Mouse (Mus musculus): ENCODE results near the gene Zscan21. TPM values are rescaled to one million over a fixed set of nuclear protein-coding genes. Genes with fewer than 3 reads are reported as not detected.

Zscan21 gene
- 101 and 104 TPM in 2 replicates for polyA plus RNA-seq (2016; fragmentation: Nextera tagmentation; extraction: Ambion mirVana)

DNA sequence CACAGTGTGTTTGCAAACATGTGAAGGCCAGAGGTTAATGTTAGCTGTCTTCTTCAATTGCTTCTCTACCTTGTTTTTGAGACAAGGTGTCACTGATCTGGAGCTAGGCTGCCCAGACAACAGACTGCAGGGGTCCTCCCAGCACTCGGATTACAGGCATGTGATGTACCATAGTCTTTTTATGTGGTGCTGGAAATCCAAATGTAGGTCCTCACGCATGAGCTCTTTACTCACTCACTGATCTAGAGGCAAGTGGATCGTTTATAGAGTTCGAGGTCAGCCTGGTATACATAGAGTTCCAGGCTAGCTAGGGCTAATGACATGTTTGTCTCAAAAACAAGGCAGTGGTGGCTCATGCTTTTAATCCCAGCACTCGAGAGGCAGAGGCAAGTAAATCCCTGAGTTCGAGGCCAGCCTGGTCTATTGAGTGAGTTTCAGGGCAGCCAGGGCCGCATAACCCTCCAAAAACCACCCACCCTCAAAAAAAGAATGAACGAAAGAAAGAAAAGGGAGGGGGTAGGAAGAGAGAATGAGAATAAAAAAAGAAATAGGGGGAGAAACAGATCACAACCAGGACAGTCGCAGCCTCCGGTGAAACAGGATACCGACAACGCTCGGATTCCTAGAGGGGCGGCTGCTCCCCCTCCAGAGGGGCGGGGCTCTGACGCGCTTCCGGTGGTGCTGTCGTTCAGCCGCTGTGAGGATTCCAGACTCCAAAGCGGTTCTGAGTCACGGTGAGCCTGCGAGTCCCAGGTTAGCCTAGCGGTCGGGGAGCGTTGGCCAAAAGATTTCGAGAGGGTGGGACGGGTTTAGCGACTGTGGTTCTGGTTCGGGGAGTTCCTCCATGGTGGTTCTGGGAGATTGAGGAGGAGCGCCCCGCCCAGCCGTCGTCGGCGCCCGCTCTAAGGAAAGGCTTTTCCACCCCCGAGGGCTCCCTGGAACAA, at the start of gene Zscan21:
TSS of gene Zscan21 (plus strand) at position 649 of the 944 bp plus-strand sequence.
- H3K9ac ChIP-seq, result peak within 1 kb of the TSS; percentile 66
- H3K36me3 ChIP-seq, result peaks cover 14% of the 10 kb centered on the region
- 8% methylated on average over 38 of the region's 38 CpGs for WGBS
- no peaks in the 10 kb centered on the region for H3K9me3 ChIP-seq
- H3K27me3 ChIP-seq (replicated peaks), result no peaks in the 10 kb centered on the region
- peak within 1 kb of the TSS; percentile 72 for H3K27ac ChIP-seq
- H3K4me3 ChIP-seq, result peak within 1 kb of the TSS; percentile 58
- ATAC-seq (ENCODE audit: low FRiP score, low read depth), result peak; percentile 94
- H3K4me2 ChIP-seq (replicated peaks), result peak within 1 kb of the TSS; percentile 75
- H3K4me1 ChIP-seq, result peaks cover 14% of the 10 kb centered on the region

DNA sequence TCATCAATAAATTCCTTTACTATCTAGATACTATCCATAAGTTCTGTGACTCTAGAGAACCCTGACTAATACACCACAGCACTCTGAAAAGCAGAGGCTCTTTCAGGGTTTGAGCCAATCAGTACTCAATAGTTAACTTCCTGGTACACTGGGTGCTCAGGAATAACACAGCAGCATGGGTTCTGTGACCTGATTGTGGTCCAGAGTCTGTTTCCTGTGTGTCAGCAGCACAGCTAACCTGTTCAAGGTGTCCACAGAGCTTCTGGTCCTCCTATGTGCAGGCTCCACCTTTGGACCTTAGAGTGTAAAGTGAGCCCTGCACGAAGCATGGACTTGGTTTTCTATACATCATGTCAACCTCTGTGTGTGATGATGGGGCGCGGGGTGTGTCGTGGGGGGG, 42.9 kb upstream of the Zscan21 start:
- Histone ChIP-seq H3K4me2 (replicated peaks) (no peak overlapping the region), H3K4me1 (no peaks in the 10 kb centered on the region), H3K27ac (no peak overlapping the region), H3K4me3 (no peak overlapping the region), H3K27me3 (replicated peaks) (no peaks in the 10 kb centered on the region), H3K36me3 (no peaks in the 10 kb centered on the region), H3K9me3 (no peaks in the 10 kb centered on the region), H3K9ac (no peak overlapping the region)
- 89% methylated on average over 4 of the region's 4 CpGs for WGBS
- ATAC-seq (ENCODE audit: low FRiP score, low read depth), result no peak

DNA sequence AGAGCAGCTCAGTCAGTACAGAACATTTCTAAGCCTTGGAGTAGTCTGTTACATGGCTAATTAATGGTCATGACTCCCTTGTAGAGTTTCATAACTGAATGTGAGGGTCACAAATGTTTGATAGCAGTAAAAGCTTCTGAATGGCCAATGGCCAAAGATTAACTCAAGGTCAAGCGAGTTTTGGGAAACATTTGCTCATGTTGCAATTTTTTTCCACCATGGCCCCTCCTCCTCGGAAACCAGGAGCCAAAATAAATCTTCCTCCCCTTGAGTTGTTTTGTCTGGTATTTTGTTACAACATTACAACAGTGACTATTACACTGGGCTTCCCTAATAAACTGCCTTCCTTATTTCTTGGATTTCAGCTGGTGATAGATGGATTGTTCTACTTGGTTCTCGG, 41.0 kb upstream of the Zscan21 start:
- WGBS, result 72% methylated on average over 3 of the region's 3 CpGs
- ATAC-seq (ENCODE audit: low FRiP score, low read depth), result no peak
- no peaks in the 10 kb centered on the region for H3K27me3 ChIP-seq (replicated peaks)
- no peak overlapping the region for H3K4me3 ChIP-seq
- no peak overlapping the region for H3K4me2 ChIP-seq (replicated peaks)
- H3K9me3 ChIP-seq, result no peaks in the 10 kb centered on the region
- H3K9ac ChIP-seq, result no peak overlapping the region
- no peaks in the 10 kb centered on the region for H3K4me1 ChIP-seq
- H3K27ac ChIP-seq, result no peak overlapping the region
- no peaks in the 10 kb centered on the region for H3K36me3 ChIP-seq

DNA sequence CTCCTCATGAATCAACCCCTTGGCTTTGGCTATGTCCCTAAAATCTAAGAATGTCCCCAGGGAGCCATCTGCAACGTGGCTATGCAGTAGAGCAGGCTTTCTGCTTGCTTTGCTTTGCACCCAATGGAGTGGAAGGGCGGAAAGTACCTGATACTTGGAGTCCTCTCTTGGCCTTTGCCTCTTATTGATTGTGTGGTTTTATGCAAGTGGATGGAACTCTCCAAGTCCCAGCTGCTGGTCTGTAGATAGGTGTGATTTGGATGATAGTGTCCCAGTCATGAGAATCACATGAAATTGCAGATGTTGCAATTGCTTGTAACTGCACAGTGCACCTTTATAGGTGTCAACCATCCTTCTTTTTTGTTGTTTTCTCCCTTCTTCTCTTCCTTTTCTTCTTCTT, 40.6 kb upstream of the Zscan21 start:
- Histone ChIP-seq H3K36me3 (no peaks in the 10 kb centered on the region), H3K27ac (no peak overlapping the region), H3K4me3 (no peak overlapping the region), H3K9ac (no peak overlapping the region), H3K9me3 (no peaks in the 10 kb centered on the region), H3K27me3 (replicated peaks) (no peaks in the 10 kb centered on the region), H3K4me1 (no peaks in the 10 kb centered on the region), H3K4me2 (replicated peaks) (no peak overlapping the region)
- no peak for ATAC-seq (ENCODE audit: low FRiP score, low read depth)
- WGBS, result 61% methylated on average over 2 of the region's 2 CpGs

DNA sequence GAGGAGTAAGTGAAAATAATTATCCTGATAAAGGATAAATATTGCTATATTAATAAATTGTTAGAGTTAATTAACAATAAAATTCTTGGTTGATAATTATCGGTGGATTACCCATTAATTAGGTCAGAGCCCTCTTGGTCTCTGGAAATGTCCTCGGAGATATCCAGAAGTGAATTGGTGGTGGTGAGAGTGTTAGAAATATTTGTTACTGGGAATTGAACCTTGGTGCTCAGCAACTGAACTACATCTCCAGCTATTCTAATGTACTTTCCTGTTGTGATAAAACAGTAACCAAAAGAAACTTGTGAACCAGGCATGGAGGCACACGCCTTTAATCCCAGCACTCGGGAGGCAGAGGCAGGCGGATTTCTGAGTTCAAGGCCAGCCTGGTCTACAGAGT, 36.2 kb upstream of the Zscan21 start:
- H3K9me3 ChIP-seq, result no peaks in the 10 kb centered on the region
- H3K4me1 ChIP-seq, result no peaks in the 10 kb centered on the region
- H3K27me3 ChIP-seq (replicated peaks), result no peaks in the 10 kb centered on the region
- WGBS, result 91% methylated on average over 5 of the region's 5 CpGs
- H3K9ac ChIP-seq, result no peak overlapping the region
- no peak overlapping the region for H3K4me2 ChIP-seq (replicated peaks)
- ATAC-seq (ENCODE audit: low FRiP score, low read depth), result no peak
- no peak overlapping the region for H3K27ac ChIP-seq
- H3K36me3 ChIP-seq, result no peaks in the 10 kb centered on the region
- H3K4me3 ChIP-seq, result no peak overlapping the region

DNA sequence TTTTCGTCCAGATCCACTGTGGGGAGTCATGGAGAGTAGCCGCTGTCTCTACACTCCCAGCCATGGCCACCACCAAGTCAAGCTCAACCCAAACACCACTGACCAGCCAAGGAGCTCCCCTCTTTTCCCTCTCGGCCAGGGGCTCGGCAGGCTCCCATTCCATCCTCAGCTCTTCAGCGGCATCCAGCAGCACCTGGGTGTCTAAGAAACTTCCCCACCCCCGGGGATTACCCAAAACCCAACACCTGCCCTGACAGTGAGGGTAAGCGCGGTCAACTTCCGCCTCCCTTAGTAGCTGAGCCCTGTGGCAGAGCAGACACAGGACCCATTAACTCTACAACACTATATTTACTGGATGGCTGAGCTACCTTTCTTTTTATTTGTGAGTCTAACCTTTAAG, 35.3 kb upstream of the Zscan21 start:
- H3K27me3 ChIP-seq (replicated peaks), result no peaks in the 10 kb centered on the region
- 82% methylated on average over 9 of the region's 9 CpGs for WGBS

DNA sequence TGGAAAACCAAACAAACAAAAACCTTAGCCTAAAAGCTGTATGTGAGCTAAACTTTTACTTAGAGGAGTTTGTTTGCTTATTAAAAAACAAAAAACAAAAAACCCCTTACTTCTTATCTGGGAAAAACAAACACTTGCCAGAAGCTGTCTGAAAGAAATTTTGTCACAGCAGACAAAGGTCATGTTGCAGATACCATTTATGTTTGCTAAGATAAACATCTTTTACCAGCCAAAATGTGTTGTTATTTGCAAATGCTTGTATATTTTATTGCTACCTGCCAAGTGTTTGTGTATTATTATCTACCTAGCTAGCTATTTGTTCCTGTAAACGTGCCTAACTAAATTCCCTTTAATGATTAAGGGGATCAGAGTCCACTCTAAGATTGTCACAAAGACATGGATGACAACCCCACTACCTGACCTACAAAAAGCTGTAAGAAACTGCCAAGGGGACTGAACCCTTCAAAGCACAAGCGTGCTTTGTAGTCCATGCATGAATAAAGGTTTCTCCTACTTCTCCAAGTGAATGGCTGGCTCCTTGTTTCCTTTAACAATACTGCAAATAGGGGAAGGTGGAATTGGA, 33.3 kb upstream of the Zscan21 start:
- no peak for ATAC-seq (ENCODE audit: low FRiP score, low read depth)
- Histone ChIP-seq H3K4me3 (no peak overlapping the region), H3K27me3 (replicated peaks) (no peaks in the 10 kb centered on the region), H3K36me3 (peaks cover 7% of the 10 kb centered on the region; the same call in 1 of the 2 replicates), H3K9me3 (no peaks in the 10 kb centered on the region), H3K4me2 (replicated peaks) (no peak overlapping the region), H3K27ac (no peak overlapping the region), H3K9ac (no peak overlapping the region), H3K4me1 (peaks cover 6% of the 10 kb centered on the region; the same call in 1 of the 2 replicates)
- 69% methylated on average over 2 of the region's 2 CpGs for WGBS

More for the DNA sequence above, 35.3 kb upstream of the Zscan21 start:
- Histone ChIP-seq H3K4me1 (peaks cover 3% of the 10 kb centered on the region; the same call in 1 of the 2 replicates), H3K36me3 (no peaks in the 10 kb centered on the region), H3K9me3 (no peaks in the 10 kb centered on the region), H3K4me2 (replicated peaks) (no peak overlapping the region), H3K9ac (no peak overlapping the region), H3K27ac (no peak overlapping the region), H3K4me3 (no peak overlapping the region)
- no peak for ATAC-seq (ENCODE audit: low FRiP score, low read depth)

DNA sequence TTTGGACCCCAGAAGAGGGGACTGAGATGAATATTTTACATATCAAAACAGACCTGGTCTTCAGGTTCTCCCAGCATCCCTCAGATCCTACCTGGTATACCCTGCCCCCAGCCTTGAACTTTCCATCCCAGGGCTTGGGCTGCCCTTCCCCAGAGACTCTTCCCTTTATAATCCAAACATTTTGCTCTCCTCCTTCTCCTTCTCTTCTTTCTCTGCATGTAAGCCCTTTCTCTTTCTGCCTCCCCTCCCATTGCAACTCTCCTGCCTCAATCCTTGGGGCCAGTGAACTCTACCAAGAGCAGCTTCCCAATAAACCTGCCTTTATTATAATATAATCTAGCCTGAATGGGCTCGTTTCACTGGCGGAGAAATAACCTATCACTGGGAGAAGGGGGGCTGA, 32.8 kb upstream of the Zscan21 start:
- H3K4me3 ChIP-seq, result no peak overlapping the region
- peaks cover 7% of the 10 kb centered on the region; the same call in 1 of the 2 replicates for H3K36me3 ChIP-seq
- no peak overlapping the region for H3K9ac ChIP-seq
- H3K27me3 ChIP-seq (replicated peaks), result no peaks in the 10 kb centered on the region
- ATAC-seq (ENCODE audit: low FRiP score, low read depth), result no peak
- no peaks in the 10 kb centered on the region for H3K9me3 ChIP-seq
- WGBS, result 91% methylated on average over 2 of the region's 2 CpGs
- no peak overlapping the region for H3K27ac ChIP-seq
- H3K4me2 ChIP-seq (replicated peaks), result no peak overlapping the region
- H3K4me1 ChIP-seq, result peaks cover 6% of the 10 kb centered on the region; the same call in 1 of the 2 replicates

DNA sequence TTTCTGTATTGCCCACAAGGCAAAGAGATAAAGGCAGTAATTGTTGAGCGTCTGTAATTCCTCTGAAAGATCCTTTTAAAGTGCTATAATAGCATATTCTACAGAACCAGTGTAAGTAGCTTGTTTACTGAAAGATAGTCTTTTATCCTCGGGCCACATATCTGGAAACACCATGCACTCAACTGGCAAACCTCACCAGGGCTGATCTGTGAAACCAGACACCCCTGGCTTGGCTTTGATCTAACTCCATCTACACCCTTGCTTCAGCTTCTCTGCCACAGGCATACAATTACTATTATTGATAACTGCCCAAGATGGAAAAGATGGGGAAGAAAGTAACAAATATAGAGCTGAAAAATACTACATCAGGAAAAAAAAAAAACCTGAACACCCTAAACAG, 32.2 kb upstream of the Zscan21 start:
- H3K4me2 ChIP-seq (replicated peaks), result peak overlapping the region; percentile 73
- H3K4me3 ChIP-seq, result peak overlapping the region; percentile 79; the same call in 1 of the 2 replicates
- H3K36me3 ChIP-seq, result peaks cover 12% of the 10 kb centered on the region; the same call in 1 of the 2 replicates
- H3K27ac ChIP-seq, result no peak overlapping the region
- H3K9ac ChIP-seq, result no peak overlapping the region
- H3K4me1 ChIP-seq, result peaks cover 6% of the 10 kb centered on the region; the same call in 1 of the 2 replicates
- no peaks in the 10 kb centered on the region for H3K27me3 ChIP-seq (replicated peaks)
- no peaks in the 10 kb centered on the region for H3K9me3 ChIP-seq
- WGBS, result 61% methylated on average over 2 of the region's 2 CpGs
- ATAC-seq (ENCODE audit: low FRiP score, low read depth), result peak; percentile 34; the same call in 1 of the 2 replicates

DNA sequence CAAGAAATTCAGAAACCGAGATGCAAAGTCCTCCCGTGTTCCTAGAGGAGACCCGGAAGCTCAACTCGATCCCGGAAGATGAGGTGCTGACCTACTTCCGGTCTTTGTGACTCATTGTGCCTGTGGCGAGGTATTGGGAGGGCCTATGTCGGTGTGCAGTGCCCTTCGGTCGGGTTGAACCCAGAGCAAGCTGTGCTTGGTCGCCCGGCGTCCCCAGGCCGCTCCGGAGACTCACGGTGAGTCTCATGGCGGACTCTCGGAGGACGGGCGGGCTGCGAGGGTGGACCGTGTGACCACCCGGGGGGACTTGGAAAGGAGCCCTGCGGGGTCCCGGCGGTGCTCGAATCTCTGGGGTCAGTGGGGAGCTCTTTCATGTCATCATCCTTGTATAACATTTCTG, 31.7 kb upstream of the Zscan21 start, which contains the start of gene Zkscan1:
TSS of gene Zkscan1 (plus strand) at position 89 of the 400 bp plus-strand sequence.
- peak within 1 kb of the TSS; percentile 79 for H3K4me3 ChIP-seq
- H3K9ac ChIP-seq, result peak within 1 kb of the TSS; percentile 97
- H3K9me3 ChIP-seq, result no peaks in the 10 kb centered on the region
- H3K27ac ChIP-seq, result peak within 1 kb of the TSS; percentile 53; the same call in 1 of the 2 replicates
- H3K4me1 ChIP-seq, result peaks cover 6% of the 10 kb centered on the region; the same call in 1 of the 2 replicates
- peak within 1 kb of the TSS; percentile 73 for H3K4me2 ChIP-seq (replicated peaks)
- peak; percentile 92 for ATAC-seq (ENCODE audit: low FRiP score, low read depth)
- H3K27me3 ChIP-seq (replicated peaks), result no peaks in the 10 kb centered on the region
- H3K36me3 ChIP-seq, result peaks cover 12% of the 10 kb centered on the region; the same call in 1 of the 2 replicates
- WGBS, result under 1% methylated on average over 27 of the region's 27 CpGs

DNA sequence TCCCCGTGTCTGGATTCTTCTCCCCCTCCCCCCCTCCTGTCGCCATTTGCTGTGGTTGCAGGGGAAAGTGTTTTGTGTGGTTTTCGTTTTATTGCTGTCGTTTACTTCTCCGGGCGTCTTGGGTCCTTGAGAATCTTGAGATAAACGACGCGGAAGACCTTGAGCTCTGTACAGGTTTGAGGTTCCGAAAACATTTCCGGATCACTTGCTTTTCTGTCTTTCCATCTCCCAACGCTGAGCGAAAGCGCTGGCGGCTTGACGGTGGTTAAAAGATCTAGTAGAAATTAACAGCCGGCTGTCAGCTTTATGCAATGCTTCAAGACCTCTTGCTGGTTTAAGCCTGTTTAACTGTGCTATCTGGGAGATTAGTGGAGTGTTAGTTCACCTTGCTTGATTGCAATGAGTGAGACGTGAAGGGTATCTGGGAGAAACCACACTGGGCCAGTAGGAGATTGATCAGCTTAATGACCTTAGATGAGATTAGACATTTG, 31.2 kb upstream of the Zscan21 start:
- ATAC-seq (ENCODE audit: low FRiP score, low read depth), result peak; percentile 60; the same call in 1 of the 2 replicates
- Histone ChIP-seq H3K4me1 (peaks cover 6% of the 10 kb centered on the region; the same call in 1 of the 2 replicates), H3K4me2 (replicated peaks) (peak overlapping the region; percentile 73), H3K36me3 (peaks cover 12% of the 10 kb centered on the region; the same call in 1 of the 2 replicates), H3K9me3 (no peaks in the 10 kb centered on the region), H3K9ac (peak overlapping the region; percentile 97), H3K27ac (peak overlapping the region; percentile 53; the same call in 1 of the 2 replicates), H3K27me3 (replicated peaks) (no peaks in the 10 kb centered on the region), H3K4me3 (peak overlapping the region; percentile 79)
- under 1% methylated on average over 18 of the region's 18 CpGs for WGBS

DNA sequence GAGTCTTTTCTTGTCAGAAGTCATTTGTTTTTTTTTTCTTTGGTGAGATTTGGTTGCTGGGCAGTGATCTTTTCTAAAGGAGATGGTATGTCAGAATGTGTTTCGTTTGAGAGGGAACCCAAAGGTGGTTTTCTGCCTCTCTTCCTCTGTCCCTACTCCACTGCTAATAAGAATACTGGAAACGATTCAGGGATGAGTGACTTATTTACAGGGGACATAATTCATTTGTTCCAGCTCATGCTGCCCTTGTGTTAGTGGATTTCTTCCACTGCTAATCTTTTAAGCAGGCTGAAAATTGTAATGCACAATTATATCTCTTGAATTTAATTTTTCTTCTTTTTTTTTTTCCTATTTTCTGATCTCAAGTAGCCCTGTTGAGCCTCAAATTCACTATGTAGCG, 29.9 kb upstream of the Zscan21 start:
- H3K9ac ChIP-seq, result peak overlapping the region; percentile 97; the same call in 1 of the 2 replicates
- WGBS, result 82% methylated on average over 3 of the region's 3 CpGs
- H3K9me3 ChIP-seq, result no peaks in the 10 kb centered on the region
- H3K4me1 ChIP-seq, result peaks cover 6% of the 10 kb centered on the region; the same call in 1 of the 2 replicates
- H3K27ac ChIP-seq, result no peak overlapping the region
- H3K36me3 ChIP-seq, result peaks cover 12% of the 10 kb centered on the region; the same call in 1 of the 2 replicates
- H3K4me3 ChIP-seq, result no peak overlapping the region
- peak overlapping the region; percentile 73 for H3K4me2 ChIP-seq (replicated peaks)
- no peak for ATAC-seq (ENCODE audit: low FRiP score, low read depth)
- no peaks in the 10 kb centered on the region for H3K27me3 ChIP-seq (replicated peaks)
